ENCODE assay signal across 28 mouse cellular contexts in genomic region chr6:136286589-136286988, GRCm38 (mm10). TPM values are rescaled to one million over a fixed set of nuclear protein-coding genes. Genes with fewer than 3 reads are reported as not detected.
A peak's percentile ranks its signal among the peaks of the same experiment; 100 is the strongest.
DNase-seq lines count a peak whose midpoint lies in the region; ATAC-seq lines count a peak whose summit lies in the region.
"Had no signal": no experiment of that assay in that cellular context is flagged by ENCODE, and none has a peak within 500 bp of the region (broad histone marks: within the 10 kb centered on the region; RNA-seq: fewer than 3 reads in every experiment).

No protein-coding gene starts in this region.

- no peak overlapping the region for H3K4me3 ChIP-seq in midbrain, embryonic 14.5 days (replicated peaks; ENCODE audit: low read depth, low read length)
- no peak overlapping the region for H3K4me3 ChIP-seq in midbrain, embryonic 15.5 days
- H3K4me3 ChIP-seq: forebrain, embryonic 10.5 days; forebrain, embryonic 13.5 days; gastrocnemius, adult 2 months; hindbrain, embryonic 12.5 days had no signal

- H3K27me3 ChIP-seq in midbrain, embryonic 14.5 days (ENCODE audit: control insufficient read depth, insufficient read depth, low read length), result no peaks in the 10 kb centered on the region
- no peaks in the 10 kb centered on the region for H3K27me3 ChIP-seq in midbrain, embryonic 15.5 days (replicated peaks)
- H3K27me3 ChIP-seq: forebrain, embryonic 13.5 days; hindbrain, embryonic 12.5 days; Patski had no signal

- no peak overlapping the region for H3K4me2 ChIP-seq in midbrain, embryonic 14.5 days (ENCODE audit: low read length)
- no peak overlapping the region for H3K4me2 ChIP-seq in midbrain, embryonic 15.5 days
- H3K4me2 ChIP-seq: forebrain, embryonic 13.5 days; heart, embryonic 11.5 days; hindbrain, embryonic 12.5 days had no signal

- DNase-seq in frontal cortex, postnatal 14 days (ENCODE audit: low spot score in 2 of 2), result no peak
- peak; percentile 49 for DNase-seq in midbrain, embryonic 14.5 days
- DNase-seq in brain, adult 2 months (ENCODE audit: low read depth, low spot score), result peak; percentile 23
- DNase-seq in cerebellum, postnatal 4 days (ENCODE audit: low spot score in 2 of 2), result no peak
- DNase-seq: adrenal gland, postnatal 10 days; adrenal gland, postnatal 36 days; B cell, adult 2 months; cerebellum, adult 11-12 months; cerebellum, adult 8-10 months; cerebellum, postnatal 10 days; cerebellum, postnatal 36 days; gastrocnemius, adult 2 months; gastrocnemius, postnatal 14 days had no signal

- ATAC-seq in frontal cortex, adult (ENCODE audit: low TSS enrichment), result peak; percentile 64
- no peak for ATAC-seq in midbrain, embryonic 14.5 days (ENCODE audit: low FRiP score, low TSS enrichment)
- ATAC-seq in midbrain, embryonic 15.5 days (replicated peaks), result no peak
- ATAC-seq: forebrain, embryonic 13.5 days; hindbrain, embryonic 16.5 days; inflammation-experienced regulatory T-cells, adult 6 months; intestine, embryonic 16.5 days; Patski had no signal

- no peak overlapping the region for H3K9ac ChIP-seq in midbrain, embryonic 14.5 days (replicated peaks; ENCODE audit: low read length)
- no peak overlapping the region for H3K9ac ChIP-seq in midbrain, embryonic 15.5 days
- H3K9ac ChIP-seq: forebrain, embryonic 13.5 days; hindbrain, embryonic 12.5 days had no signal

- H3K36me3 ChIP-seq in midbrain, embryonic 14.5 days (ENCODE audit: control insufficient read depth, insufficient read depth, low read length), result no peaks in the 10 kb centered on the region
- no peaks in the 10 kb centered on the region for H3K36me3 ChIP-seq in midbrain, embryonic 15.5 days (replicated peaks)
- H3K36me3 ChIP-seq: forebrain, embryonic 10.5 days; G1E; hindbrain, embryonic 12.5 days had no signal

- WGBS in midbrain, embryonic 14.5 days, result 50% methylated on average over 4 of the region's 4 CpGs
- 45% methylated on average over 4 of the region's 4 CpGs for WGBS in midbrain, embryonic 15.5 days

- H3K4me1 ChIP-seq in midbrain, embryonic 14.5 days (ENCODE audit: control insufficient read depth, insufficient read depth, low read length), result no peaks in the 10 kb centered on the region
- no peaks in the 10 kb centered on the region for H3K4me1 ChIP-seq in midbrain, embryonic 15.5 days
- H3K4me1 ChIP-seq: forebrain, embryonic 10.5 days; forebrain, embryonic 13.5 days had no signal

- H3K9me3 ChIP-seq in midbrain, embryonic 14.5 days (ENCODE audit: control insufficient read depth, low read length), result no peaks in the 10 kb centered on the region
- H3K9me3 ChIP-seq in midbrain, embryonic 15.5 days, result no peaks in the 10 kb centered on the region
- H3K9me3 ChIP-seq: forebrain, embryonic 10.5 days; forebrain, embryonic 13.5 days; hindbrain, embryonic 12.5 days had no signal

- H3K27ac ChIP-seq in midbrain, embryonic 14.5 days (replicated peaks; ENCODE audit: low read depth, low read length), result no peak overlapping the region
- no peak overlapping the region for H3K27ac ChIP-seq in midbrain, embryonic 15.5 days
- H3K27ac ChIP-seq: forebrain, embryonic 10.5 days; forebrain, embryonic 13.5 days; gastrocnemius, adult 2 months; hindbrain, embryonic 12.5 days had no signal

RNA-seq across cellular contexts. Expression of gene Gm8994, which starts 40.8 kb away (rescaled TPM):
- not detected in 2 replicates for polyA plus RNA-seq in midbrain, embryonic 14.5 days (2014; fragmentation: Nextera tagmentation; extraction: Ambion mirVana)
- not detected in 2 replicates for polyA plus RNA-seq in midbrain, embryonic 15.5 days (2015; fragmentation: Nextera tagmentation; extraction: Ambion mirVana)
- polyA plus RNA-seq: embryonic facial prominence, embryonic 11.5 days; embryonic facial prominence, embryonic 14.5 days; forebrain, embryonic 10.5 days; forebrain, embryonic 13.5 days; heart, embryonic 11.5 days; heart, embryonic 14.5 days; heart, postnatal 0 days; hindbrain, embryonic 12.5 days; hindbrain, embryonic 16.5 days; inflammation-experienced regulatory T-cells, adult 6 months; intestine, embryonic 16.5 days had no signal

Comparison
In these comparisons a context has a peak if more than half of its experiments do, and no peak if none do; other contexts are left out.
1. DNase-seq: peak in midbrain, embryonic 14.5 days (single experiment) and brain, adult 2 months (single experiment); none in frontal cortex, postnatal 14 days (0 of 2) and cerebellum, postnatal 4 days (0 of 2).